9 mouse cellular contexts compared by ENCODE assay signal in genomic region chr15:92051353-92052132, GRCm38 (mm10). TPM values are rescaled to one million over a fixed set of nuclear protein-coding genes. Genes with fewer than 3 reads are reported as not detected.
DNase-seq lines count a peak whose midpoint lies in the region; ATAC-seq lines count a peak whose summit lies in the region.
"Had no signal": no experiment of that assay in that cellular context is flagged by ENCODE, and none has a peak within 500 bp of the region (broad histone marks: within the 10 kb centered on the region; RNA-seq: fewer than 3 reads in every experiment).

No protein-coding gene starts in this region.

- peak overlapping the region; percentile 100 for H3K4me2 ChIP-seq in embryonic facial prominence, embryonic 13.5 days
- H3K4me2 ChIP-seq in intestine, embryonic 15.5 days (replicated peaks) = peak overlapping the region; percentile 96
- peak overlapping the region; percentile 99 for H3K4me2 ChIP-seq in limb, embryonic 12.5 days

- H3K27ac ChIP-seq in embryonic facial prominence, embryonic 13.5 days = no peak overlapping the region
- no peak overlapping the region for H3K27ac ChIP-seq in intestine, embryonic 15.5 days
- H3K27ac ChIP-seq in limb, embryonic 12.5 days = no peak overlapping the region

- ATAC-seq in embryonic facial prominence, embryonic 13.5 days (ENCODE audit: insufficient number of reproducible peaks, insufficient read depth, low FRiP score, low TSS enrichment, low read depth) = peak; percentile 49
- peak; percentile 77 for ATAC-seq in intestine, embryonic 15.5 days
- ATAC-seq in limb, embryonic 12.5 days (ENCODE audit: insufficient number of reproducible peaks, insufficient read depth, low FRiP score, low TSS enrichment, low read depth) = peak; percentile 53
- no peak for ATAC-seq in megakaryocyte progenitor cell, adult 5-6 weeks (replicated peaks; ENCODE audit: poor library complexity)

- H3K9ac ChIP-seq in embryonic facial prominence, embryonic 13.5 days = peak overlapping the region; percentile 71
- H3K9ac ChIP-seq in intestine, embryonic 15.5 days = peak overlapping the region; percentile 37
- H3K9ac ChIP-seq in limb, embryonic 12.5 days (replicated peaks) = peak overlapping the region; percentile 52; the same call in 1 of the 2 replicates

- H3K4me1 ChIP-seq in embryonic facial prominence, embryonic 13.5 days = peaks cover 15% of the 10 kb centered on the region
- peaks cover 10% of the 10 kb centered on the region; the same call in 1 of the 2 replicates for H3K4me1 ChIP-seq in intestine, embryonic 15.5 days (replicated peaks)
- H3K4me1 ChIP-seq in limb, embryonic 12.5 days (replicated peaks) = peaks cover 9% of the 10 kb centered on the region

- WGBS in embryonic facial prominence, embryonic 13.5 days = under 1% methylated on average over 35 of the region's 35 CpGs
- 2% methylated on average over 35 of the region's 35 CpGs for WGBS in intestine, embryonic 15.5 days
- 1% methylated on average over 35 of the region's 35 CpGs for WGBS in limb, embryonic 12.5 days

- H3K27me3 ChIP-seq in embryonic facial prominence, embryonic 13.5 days = peaks cover 18% of the 10 kb centered on the region
- peaks cover 11% of the 10 kb centered on the region for H3K27me3 ChIP-seq in intestine, embryonic 15.5 days (replicated peaks)
- H3K27me3 ChIP-seq in limb, embryonic 12.5 days = peaks cover 24% of the 10 kb centered on the region

- intact Hi-C loops in gastrocnemius, postnatal 14 days (cut with DNase I; ENCODE audit: low total_unique reads) = no loop called here

- peak overlapping the region; percentile 56 for H3K4me3 ChIP-seq in embryonic facial prominence, embryonic 13.5 days
- peak overlapping the region; percentile 49 for H3K4me3 ChIP-seq in intestine, embryonic 15.5 days (replicated peaks)
- peak overlapping the region; percentile 56 for H3K4me3 ChIP-seq in limb, embryonic 12.5 days (replicated peaks)

- no peaks in the 10 kb centered on the region for H3K9me3 ChIP-seq in embryonic facial prominence, embryonic 13.5 days
- H3K9me3 ChIP-seq in intestine, embryonic 15.5 days = no peaks in the 10 kb centered on the region
- H3K9me3 ChIP-seq in limb, embryonic 12.5 days = no peaks in the 10 kb centered on the region

- DNase-seq in gastrocnemius, postnatal 14 days = peak; percentile 5
- DNase-seq in gastrocnemius, adult 18-20 months (ENCODE audit: low spot score) = no peak
- peak; percentile 9 for DNase-seq in WW6 (ENCODE audit: low read depth, low spot score)
- peak; percentile 67 for DNase-seq in right cerebral cortex, adult 18-20 months

- H3K36me3 ChIP-seq in embryonic facial prominence, embryonic 13.5 days = no peaks in the 10 kb centered on the region
- no peaks in the 10 kb centered on the region for H3K36me3 ChIP-seq in intestine, embryonic 15.5 days
- H3K36me3 ChIP-seq in limb, embryonic 12.5 days = no peaks in the 10 kb centered on the region

RNA-seq across cellular contexts. Expression of gene Cntn1, which starts 0.6 kb away (rescaled TPM):
- 1 to 10 TPM; 1.4 to 2.0 TPM for total RNA-seq in gastrocnemius, postnatal 14 days (2021)
- under 1 TPM; 0.18 to 0.24 TPM for total RNA-seq in gastrocnemius, adult 18-20 months (2021)
- 1.4 and 2.4 TPM in 2 replicates for polyA plus RNA-seq in embryonic facial prominence, embryonic 13.5 days (2015; fragmentation: Nextera tagmentation; extraction: Ambion mirVana)
- 1.8 TPM in 2 replicates for polyA plus RNA-seq in intestine, embryonic 15.5 days (2015; fragmentation: Nextera tagmentation; extraction: Ambion mirVana)
- polyA plus RNA-seq in limb, embryonic 12.5 days (2016; fragmentation: Nextera tagmentation; extraction: Ambion mirVana) = 0.95 and 0.97 TPM in 2 replicates
- not detected in 2 replicates for total RNA-seq in megakaryocyte progenitor cell, adult 5-6 weeks (2015)
- not detected in 2 replicates for total RNA-seq in megakaryocyte progenitor cell, adult 5-6 weeks (2017)
- total RNA-seq: hematopoietic stem cell, adult 5-6 weeks had no signal
